Mouse (Mus musculus) midbrain, postnatal 0 days (tissue): ENCODE measurements at regions not wholly inside any gene's neighbourhood (a gene's known extent, or its start where the extent isn't known, plus 50 kb on each side); places are given as distances from the start of the nearest gene placed in this dataset.
"Not testable (repeated sequence)": the region's sequence is repeated elsewhere in the genome, so short reads cannot be mapped to it uniquely, and the experiment has no call there.

ENCODE experiments used
- ATAC-seq: fragments of 200-750 bp; cut with Nextera tagmentation; 2 replicates; pipeline ENCODE4 v1.8.0; 2017; ENCODE audit warnings: moderate number of reproducible peaks, mild to moderate bottlenecking, moderate TSS enrichment, moderate library complexity; ENCODE audit not compliant: low FRiP score
- DNase-seq: peaks from one replicate; pipeline ENCODE4 v3.0.0-alpha.2; 2015; ENCODE audit warnings: low spot score
- H3K27ac ChIP-seq: fragments of 300-500 bp; sonication (generic); 2 replicates; pipeline ENCODE4 v1.5.1; 2014; ENCODE audit warnings: low read depth, mild to moderate bottlenecking, low read length, mixed read lengths
- H3K27me3 ChIP-seq: fragments of 300-500 bp; sonication (generic); 2 replicates; pipeline ENCODE4 v1.6.1; 2014; ENCODE audit warnings: low read length, control low read depth, mixed read lengths; ENCODE audit not compliant: insufficient read depth
- H3K36me3 ChIP-seq: fragments of 300-500 bp; sonication (generic); 2 replicates; pipeline ENCODE4 v1.6.1; 2014; ENCODE audit warnings: low read length, control low read depth, mixed read lengths; ENCODE audit not compliant: insufficient read depth
- H3K4me1 ChIP-seq: fragments of 300-500 bp; sonication (generic); 2 replicates; pipeline ENCODE4 v1.6.1; 2014; ENCODE audit warnings: mild to moderate bottlenecking, control low read depth, antibody characterized with exemption, low read length, mixed read lengths; ENCODE audit not compliant: insufficient read depth
- H3K4me2 ChIP-seq: fragments of 300-500 bp; sonication (generic); 2 replicates; pipeline ENCODE4 v1.6.1; 2014; ENCODE audit warnings: low read depth, mild to moderate bottlenecking, low read length, mixed read lengths; ENCODE audit not compliant: poor library complexity, severe bottlenecking
- H3K4me3 ChIP-seq: fragments of 300-500 bp; sonication (generic); 2 replicates; pipeline ENCODE4 v1.5.1; 2014; ENCODE audit warnings: low read depth, mild to moderate bottlenecking, low read length, moderate library complexity
- H3K9ac ChIP-seq: fragments of 300-500 bp; sonication (generic); replicated peaks from 2 replicates; pipeline ENCODE4 v1.6.1; 2014; ENCODE audit warnings: mild to moderate bottlenecking, low read length, moderate library complexity, mixed read lengths; ENCODE audit not compliant: poor library complexity, severe bottlenecking
- H3K9me3 ChIP-seq: fragments of 300-500 bp; sonication (generic); 2 replicates; pipeline ENCODE4 v1.6.1; 2016; ENCODE audit warnings: low read length, control low read depth
- WGBS: fragments of 180-500 bp; shearing (Covaris S2); extraction: QIAGEN DNeasy Blood & Tissue Kit; methylation state at CpG from one replicate; pipeline ENCODE4 v1.1.7; 2014; 5-methylcytosine and 5-hydroxymethylcytosine counted together

GRCm38 (mm10) chr4:3391579-3391978 lies 206.4 kb upstream of the Vmn1r3 start:
- not testable (repeated sequence) for H3K9me3 ChIP-seq, H3K4me1 ChIP-seq, H3K27ac ChIP-seq, H3K4me3 ChIP-seq, H3K9ac ChIP-seq, H3K4me2 ChIP-seq, ATAC-seq, H3K27me3 ChIP-seq, H3K36me3 ChIP-seq, DNase-seq
- 97% methylated on average over 8 of the region's 8 CpGs for WGBS

GRCm38 (mm10) chr4:3373027-3373763 lies 188.0 kb upstream of the Vmn1r3 start:
- H3K4me2 ChIP-seq, H3K9me3 ChIP-seq, H3K4me1 ChIP-seq, H3K9ac ChIP-seq, H3K27me3 ChIP-seq, DNase-seq, H3K36me3 ChIP-seq, H3K4me3 ChIP-seq, ATAC-seq, H3K27ac ChIP-seq: not testable (repeated sequence)
- WGBS = 61% methylated on average over 8 of the region's 8 CpGs

- not testable (repeated sequence) for H3K9me3 ChIP-seq, H3K4me2 ChIP-seq, H3K27ac ChIP-seq, DNase-seq, H3K27me3 ChIP-seq, H3K36me3 ChIP-seq, H3K9ac ChIP-seq, H3K4me1 ChIP-seq, ATAC-seq, H3K4me3 ChIP-seq
- WGBS = 64% methylated on average over 4 of the region's 4 CpGs
These were observed 182.9 kb upstream of the Vmn1r3 start for GRCm38 (mm10) chr4:3368021-3368420.

- ATAC-seq, H3K27ac ChIP-seq: not testable (repeated sequence)
- WGBS = 81% methylated on average over 8 of the region's 8 CpGs
These were observed 158.3 kb upstream of the Vmn1r3 start for GRCm38 (mm10) chr4:3343443-3343842.

GRCm38 (mm10) chr4:3342696-3343095 lies 157.5 kb upstream of the Vmn1r3 start:
- not testable (repeated sequence) for H3K27ac ChIP-seq, H3K9ac ChIP-seq, H3K4me2 ChIP-seq, ATAC-seq, H3K27me3 ChIP-seq, H3K4me3 ChIP-seq, H3K9me3 ChIP-seq, DNase-seq, H3K36me3 ChIP-seq, H3K4me1 ChIP-seq
- 85% methylated on average over 2 of the region's 2 CpGs for WGBS

More at GRCm38 (mm10) chr4:3343443-3343842, 158.3 kb upstream of the Vmn1r3 start:
- H3K27me3 ChIP-seq, H3K4me2 ChIP-seq, H3K36me3 ChIP-seq, H3K4me1 ChIP-seq, H3K9me3 ChIP-seq, DNase-seq, H3K9ac ChIP-seq, H3K4me3 ChIP-seq: not testable (repeated sequence)

GRCm38 (mm10) chr4:3342165-3342564 lies 157.0 kb upstream of the Vmn1r3 start:
- H3K36me3 ChIP-seq, H3K9ac ChIP-seq, H3K4me2 ChIP-seq, H3K27ac ChIP-seq, H3K9me3 ChIP-seq, DNase-seq, ATAC-seq, H3K4me1 ChIP-seq, H3K27me3 ChIP-seq, H3K4me3 ChIP-seq: not testable (repeated sequence)
- 95% methylated on average over 6 of the region's 6 CpGs for WGBS
